Mouse (Mus musculus): ENCODE results near the gene Fras1.

GRCm38 (mm10) chr5:96579938-96580337 is 206.2 kb downstream of the Fras1 start:
- TF ChIP-seq CTCF (IDR thresholded peaks at IDR 0.05) (no peak), POLR2A (IDR thresholded peaks at IDR 0.05; ENCODE audit: insufficient read depth, low read depth, low read length) (no peak)

All from heart, adult 2 months (tissue).